Mouse (Mus musculus): ENCODE data around the gene Prepl. TPM values are rescaled to one million over a fixed set of nuclear protein-coding genes. Genes with fewer than 3 reads are reported as not detected.

Prepl gene
- polyA plus RNA-seq, 1 experiment, result 18.0 TPM

DNA sequence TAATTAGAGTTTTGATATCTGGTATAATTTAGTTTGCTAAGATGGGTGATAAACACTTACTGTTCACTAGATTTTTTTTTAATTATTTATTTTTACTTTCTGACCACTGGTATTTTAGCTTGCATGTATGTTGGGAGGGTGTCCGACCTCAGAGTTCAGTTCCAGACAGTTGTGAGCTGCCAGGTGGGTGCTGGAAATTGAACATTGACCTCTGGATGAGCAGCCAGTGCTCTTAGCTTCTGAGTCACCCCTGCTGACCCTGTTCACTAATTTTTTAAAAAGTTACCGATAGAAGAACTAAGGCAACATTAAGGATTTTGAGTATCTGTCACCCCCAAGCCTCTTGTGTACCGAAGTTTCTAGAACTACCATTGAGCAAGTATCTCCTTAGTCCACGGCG lies 41.7 kb downstream of the Prepl start:
- Histone ChIP-seq H3K27ac (ENCODE audit: insufficient read depth, low read depth, low read length) (peak overlapping the region; percentile 61), H3K4me1 (ENCODE audit: control insufficient read depth, insufficient read depth, low read length) (peaks cover 41% of the 10 kb centered on the region), H3K27me3 (replicated peaks; ENCODE audit: control insufficient read depth, insufficient read depth, low read length) (no peaks in the 10 kb centered on the region), H3K36me3 (ENCODE audit: control insufficient read depth, insufficient read depth, low read length) (peaks cover 7% of the 10 kb centered on the region; the same call in 1 of the 2 replicates), H3K4me3 (ENCODE audit: insufficient read depth, low read depth, low read length) (no peak overlapping the region)
- DNase-seq, result peak; percentile 79
- TF ChIP-seq CTCF (conservative IDR thresholded peaks at IDR 0.05; ENCODE audit: insufficient read depth, insufficient read length, low read depth, low read length) (no peak), POLR2A (IDR thresholded peaks at IDR 0.05; ENCODE audit: low read depth, low read length) (no peak)
- 68% methylated on average over 5 of the region's 5 CpGs for WGBS

DNA sequence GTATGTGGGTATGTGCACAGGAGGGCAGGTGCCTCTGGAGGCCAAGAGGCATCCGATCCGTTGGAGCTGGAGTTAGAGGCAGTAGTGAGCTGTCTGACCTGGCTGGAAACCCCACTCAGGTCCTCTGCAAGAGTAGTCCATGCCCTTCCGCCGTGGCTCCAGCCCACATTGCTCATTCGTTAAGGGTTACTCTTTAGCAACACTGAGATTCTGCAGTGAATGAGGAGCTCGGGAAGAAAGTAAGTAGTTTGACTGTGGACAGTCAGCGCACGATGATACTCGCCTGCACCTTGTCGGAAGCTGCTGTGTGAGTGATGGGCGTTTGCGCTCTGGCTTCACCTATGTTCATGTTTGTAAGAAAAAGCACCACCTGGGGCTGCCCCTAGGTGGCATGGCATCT lies 44.9 kb downstream of the Prepl start:
- TF ChIP-seq POLR2A (IDR thresholded peaks at IDR 0.05; ENCODE audit: low read depth, low read length) (no peak), CTCF (conservative IDR thresholded peaks at IDR 0.05; ENCODE audit: insufficient read depth, insufficient read length, low read depth, low read length) (peak; percentile 25; the same call in 1 of the 2 replicates)
- WGBS, result 56% methylated on average over 12 of the region's 12 CpGs
- peak; percentile 40 for DNase-seq
- Histone ChIP-seq H3K36me3 (ENCODE audit: control insufficient read depth, insufficient read depth, low read length) (peaks cover 4% of the 10 kb centered on the region; the same call in 1 of the 2 replicates), H3K4me1 (ENCODE audit: control insufficient read depth, insufficient read depth, low read length) (peaks cover 51% of the 10 kb centered on the region), H3K27ac (ENCODE audit: insufficient read depth, low read depth, low read length) (peak overlapping the region; percentile 99), H3K4me3 (ENCODE audit: insufficient read depth, low read depth, low read length) (no peak overlapping the region), H3K27me3 (replicated peaks; ENCODE audit: control insufficient read depth, insufficient read depth, low read length) (no peaks in the 10 kb centered on the region)

DNA sequence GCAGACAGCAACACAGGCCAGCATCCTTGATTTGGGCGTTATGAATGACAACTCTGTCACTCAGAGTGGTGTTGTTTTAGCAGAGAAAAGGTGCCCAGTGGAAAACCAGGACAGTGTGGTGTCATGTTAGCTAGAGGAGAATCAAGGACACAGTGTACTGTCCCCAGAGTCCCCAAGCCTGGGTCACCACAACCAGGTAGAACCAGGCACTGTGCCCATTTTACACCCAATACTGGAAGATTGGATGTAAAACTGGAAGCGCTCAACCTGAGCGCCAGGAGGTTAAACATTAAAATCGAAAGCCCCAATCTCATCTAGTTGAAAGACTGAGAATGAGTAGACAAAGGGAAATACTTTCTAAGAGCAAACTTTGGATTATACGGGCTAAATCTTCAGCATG lies 45.6 kb downstream of the Prepl start:
- Histone ChIP-seq H3K27me3 (replicated peaks; ENCODE audit: control insufficient read depth, insufficient read depth, low read length) (no peaks in the 10 kb centered on the region), H3K4me1 (ENCODE audit: control insufficient read depth, insufficient read depth, low read length) (peaks cover 52% of the 10 kb centered on the region), H3K27ac (ENCODE audit: insufficient read depth, low read depth, low read length) (peak overlapping the region; percentile 99), H3K36me3 (ENCODE audit: control insufficient read depth, insufficient read depth, low read length) (peaks cover 4% of the 10 kb centered on the region; the same call in 1 of the 2 replicates), H3K4me3 (ENCODE audit: insufficient read depth, low read depth, low read length) (no peak overlapping the region)
- TF ChIP-seq CTCF (conservative IDR thresholded peaks at IDR 0.05; ENCODE audit: insufficient read depth, insufficient read length, low read depth, low read length), result no peak
- no peak for TF ChIP-seq POLR2A (IDR thresholded peaks at IDR 0.05; ENCODE audit: low read depth, low read length)
- DNase-seq, result peak; percentile 90
- WGBS, result 46% methylated on average over 5 of the region's 5 CpGs

DNA sequence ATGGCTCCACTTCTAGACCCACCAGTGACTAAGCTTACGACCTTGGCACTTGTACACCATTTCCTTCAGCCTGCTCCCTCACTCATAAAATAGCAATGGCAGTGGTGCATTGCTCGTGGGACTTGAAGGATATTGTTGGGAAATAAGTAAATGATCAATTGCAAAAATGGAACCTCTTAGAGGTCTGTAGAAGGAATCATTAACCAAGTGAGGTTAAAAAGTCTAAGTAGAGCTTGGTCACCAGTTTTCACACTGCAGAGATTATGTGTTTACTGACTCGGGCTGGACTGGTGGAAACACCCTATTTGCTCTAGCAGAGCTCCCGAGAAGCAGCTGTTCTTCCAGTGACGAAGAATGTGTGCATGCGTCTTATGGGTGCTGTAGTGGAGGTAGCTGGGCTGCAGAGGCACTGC lies 46.6 kb downstream of the Prepl start:
- H3K4me3 ChIP-seq (ENCODE audit: insufficient read depth, low read depth, low read length), result no peak overlapping the region
- TF ChIP-seq POLR2A (IDR thresholded peaks at IDR 0.05; ENCODE audit: low read depth, low read length), result peak; percentile 11
- no peak for TF ChIP-seq CTCF (conservative IDR thresholded peaks at IDR 0.05; ENCODE audit: insufficient read depth, insufficient read length, low read depth, low read length)
- peak overlapping the region; percentile 99 for H3K27ac ChIP-seq (ENCODE audit: insufficient read depth, low read depth, low read length)
- H3K36me3 ChIP-seq (ENCODE audit: control insufficient read depth, insufficient read depth, low read length), result no peaks in the 10 kb centered on the region; the same call in 1 of the 2 replicates
- H3K4me1 ChIP-seq (ENCODE audit: control insufficient read depth, insufficient read depth, low read length), result peaks cover 46% of the 10 kb centered on the region
- H3K27me3 ChIP-seq (replicated peaks; ENCODE audit: control insufficient read depth, insufficient read depth, low read length), result no peaks in the 10 kb centered on the region
- peak; percentile 87 for DNase-seq
- 36% methylated on average over 6 of the region's 6 CpGs for WGBS

DNA sequence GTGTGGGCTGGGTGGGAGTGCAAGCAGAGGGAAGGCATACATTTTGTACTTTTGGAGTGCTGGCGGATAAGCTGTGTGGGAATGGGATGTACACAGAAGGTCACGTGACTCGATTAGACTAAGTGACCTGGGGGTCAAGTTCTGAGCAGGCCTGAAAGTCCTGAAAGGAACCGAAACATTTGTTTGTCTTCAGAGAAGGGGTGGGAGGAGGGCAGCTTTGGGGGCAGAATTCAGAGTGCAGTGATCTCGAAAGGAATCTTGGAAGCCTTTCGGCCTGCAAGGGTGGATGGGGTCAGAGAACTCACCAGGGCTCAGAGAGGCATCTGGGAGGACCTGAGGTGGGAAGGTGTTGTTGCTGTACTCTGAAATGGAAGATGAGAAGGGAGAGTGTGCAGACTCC lies 47.6 kb downstream of the Prepl start:
- DNase-seq, result peak; percentile 93
- Histone ChIP-seq H3K27ac (ENCODE audit: insufficient read depth, low read depth, low read length) (peak overlapping the region; percentile 94), H3K4me1 (ENCODE audit: control insufficient read depth, insufficient read depth, low read length) (peaks cover 42% of the 10 kb centered on the region), H3K27me3 (replicated peaks; ENCODE audit: control insufficient read depth, insufficient read depth, low read length) (no peaks in the 10 kb centered on the region), H3K36me3 (ENCODE audit: control insufficient read depth, insufficient read depth, low read length) (no peaks in the 10 kb centered on the region; the same call in 1 of the 2 replicates), H3K4me3 (ENCODE audit: insufficient read depth, low read depth, low read length) (no peak overlapping the region)
- TF ChIP-seq CTCF (conservative IDR thresholded peaks at IDR 0.05; ENCODE audit: insufficient read depth, insufficient read length, low read depth, low read length) (no peak), POLR2A (IDR thresholded peaks at IDR 0.05; ENCODE audit: low read depth, low read length) (no peak)
- 40% methylated on average over 6 of the region's 6 CpGs for WGBS

DNA sequence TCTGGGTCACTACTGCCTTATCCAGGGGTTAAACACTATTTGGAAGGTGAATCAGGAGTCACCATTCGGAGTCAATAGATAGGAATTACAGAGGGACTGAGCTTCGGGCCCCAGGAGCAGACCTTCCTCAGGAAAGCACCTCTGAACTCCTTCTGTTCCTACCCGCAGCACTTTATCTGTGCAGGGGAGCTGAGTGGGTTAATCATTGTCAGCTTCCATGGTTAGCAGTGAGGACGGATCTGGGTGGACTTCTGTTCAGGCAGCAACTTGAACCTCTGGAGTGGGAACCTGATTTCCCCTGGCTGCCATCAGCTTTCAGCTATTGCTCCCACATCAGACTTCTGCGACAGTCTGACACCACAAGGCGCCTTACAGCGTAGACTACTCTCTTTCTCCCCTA lies 49.1 kb downstream of the Prepl start:
- Histone ChIP-seq H3K4me1 (ENCODE audit: control insufficient read depth, insufficient read depth, low read length) (peaks cover 40% of the 10 kb centered on the region), H3K4me3 (ENCODE audit: insufficient read depth, low read depth, low read length) (no peak overlapping the region), H3K27me3 (replicated peaks; ENCODE audit: control insufficient read depth, insufficient read depth, low read length) (no peaks in the 10 kb centered on the region), H3K36me3 (ENCODE audit: control insufficient read depth, insufficient read depth, low read length) (peaks cover 3% of the 10 kb centered on the region; the same call in 1 of the 2 replicates), H3K27ac (ENCODE audit: insufficient read depth, low read depth, low read length) (peak overlapping the region; percentile 97)
- peak; percentile 90 for DNase-seq
- WGBS, result 36% methylated on average over 7 of the region's 7 CpGs
- TF ChIP-seq POLR2A (IDR thresholded peaks at IDR 0.05; ENCODE audit: low read depth, low read length) (no peak), CTCF (conservative IDR thresholded peaks at IDR 0.05; ENCODE audit: insufficient read depth, insufficient read length, low read depth, low read length) (no peak)

DNA sequence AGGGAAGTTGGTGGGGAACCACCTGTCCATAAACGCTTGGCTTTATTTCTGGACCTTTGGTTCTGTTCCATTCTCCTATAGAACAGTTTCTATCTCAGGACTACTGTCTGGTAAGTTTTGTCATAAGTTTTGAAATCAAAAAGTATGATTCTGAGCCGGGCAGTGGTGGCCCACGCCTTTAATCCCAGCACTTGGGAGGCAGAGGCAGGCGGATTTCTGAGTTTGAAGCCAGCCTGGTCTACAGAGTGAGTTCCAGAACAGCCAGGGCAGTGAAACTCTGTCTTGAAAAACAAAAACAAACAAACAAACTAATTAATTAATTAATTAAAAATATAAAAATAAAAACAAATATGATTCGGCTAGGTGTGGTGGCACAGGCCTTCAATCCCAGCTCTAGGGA lies 51.3 kb downstream of the Prepl start:
- peaks cover 31% of the 10 kb centered on the region; the same call in 1 of the 2 replicates for H3K4me1 ChIP-seq (ENCODE audit: control insufficient read depth, insufficient read depth, low read length)
- H3K4me3 ChIP-seq (ENCODE audit: insufficient read depth, low read depth, low read length), result no peak overlapping the region
- H3K27me3 ChIP-seq (replicated peaks; ENCODE audit: control insufficient read depth, insufficient read depth, low read length), result no peaks in the 10 kb centered on the region
- no peak overlapping the region for H3K27ac ChIP-seq (ENCODE audit: insufficient read depth, low read depth, low read length)
- H3K36me3 ChIP-seq (ENCODE audit: control insufficient read depth, insufficient read depth, low read length), result peaks cover 3% of the 10 kb centered on the region; the same call in 1 of the 2 replicates
- 95% methylated on average over 5 of the region's 5 CpGs for WGBS
- TF ChIP-seq POLR2A (IDR thresholded peaks at IDR 0.05; ENCODE audit: low read depth, low read length) (no peak), CTCF (conservative IDR thresholded peaks at IDR 0.05; ENCODE audit: insufficient read depth, insufficient read length, low read depth, low read length) (no peak)
- no peak for DNase-seq

Data from kidney, adult 2 months (tissue).